ENCODE assay signal across 25 mouse cellular contexts in genomic region chr8:11377391-11378210, GRCm38 (mm10).
DNase-seq lines count a peak whose midpoint lies in the region; ATAC-seq lines count a peak whose summit lies in the region.
"Had no signal": no experiment of that assay in that cellular context is flagged by ENCODE, and none has a peak within 500 bp of the region (broad histone marks: within the 10 kb centered on the region; RNA-seq: fewer than 3 reads in every experiment).

No protein-coding gene starts in this region.

- intact Hi-C loops in heart, postnatal 36 days (cut with DNase I): no loop called here

- no peak overlapping the region for H3K4me3 ChIP-seq in heart, embryonic 10.5 days
- no peak overlapping the region for H3K4me3 ChIP-seq in lung, embryonic 16.5 days (ENCODE audit: low read length)
- no peak overlapping the region for H3K4me3 ChIP-seq in forebrain, embryonic 11.5 days (ENCODE audit: low read depth, low read length)
- H3K4me3 ChIP-seq in midbrain, embryonic 11.5 days (ENCODE audit: low read depth, low read length): no peak overlapping the region
- H3K4me3 ChIP-seq: embryonic facial prominence, embryonic 12.5 days; erythroblast, embryonic 14.5 days; forebrain, embryonic 13.5 days; limb, embryonic 10.5 days; liver, embryonic 15.5 days; megakaryocyte, embryonic 14.5 days; neural tube, embryonic 15.5 days had no signal

- H3K4me1 ChIP-seq in heart, embryonic 10.5 days: peaks cover 88% of the 10 kb centered on the region
- peaks cover 42% of the 10 kb centered on the region for H3K4me1 ChIP-seq in lung, embryonic 16.5 days (replicated peaks; ENCODE audit: control insufficient read depth, insufficient read depth, low read length)
- H3K4me1 ChIP-seq in forebrain, embryonic 11.5 days (replicated peaks; ENCODE audit: control insufficient read depth, insufficient read depth, low read length): peaks cover 3% of the 10 kb centered on the region; the same call in 1 of the 2 replicates
- peaks cover 7% of the 10 kb centered on the region for H3K4me1 ChIP-seq in midbrain, embryonic 11.5 days (ENCODE audit: control insufficient read depth, insufficient read depth, low read length)
- H3K4me1 ChIP-seq: liver, embryonic 15.5 days; megakaryocyte, embryonic 14.5 days had no signal

- DNase-seq in heart, embryonic 10.5 days (ENCODE audit: low spot score): no peak
- DNase-seq in heart, postnatal 36 days: no peak
- DNase-seq in lung, postnatal 14 days: no peak
- DNase-seq in retina, embryonic 14.5 days (ENCODE audit: low spot score): peak; percentile 89
- DNase-seq in forebrain, embryonic 11.5 days (ENCODE audit: low spot score): no peak
- DNase-seq in midbrain, embryonic 11.5 days (ENCODE audit: low spot score, missing footprints): no peak
- DNase-seq: adrenal gland, adult 2 months; B cell, adult 2 months; cerebellum, adult 18-20 months; cerebellum, postnatal 14 days; kidney, adult 18-20 months; liver; lung, postnatal 36 days; thymus, postnatal 14 days had no signal

- ATAC-seq in lung, embryonic 16.5 days (ENCODE audit: low read depth): peak; percentile 18; the same call in 1 of the 2 replicates
- ATAC-seq in forebrain, embryonic 11.5 days (replicated peaks; ENCODE audit: low FRiP score): no peak
- ATAC-seq in midbrain, embryonic 11.5 days (ENCODE audit: low FRiP score): no peak
- ATAC-seq: forebrain, embryonic 13.5 days; hindbrain, embryonic 16.5 days had no signal

- H3K27ac ChIP-seq in heart, embryonic 10.5 days: peak overlapping the region; percentile 13; the same call in 1 of the 2 replicates
- peak overlapping the region; percentile 7 for H3K27ac ChIP-seq in lung, embryonic 16.5 days (ENCODE audit: low read length)
- H3K27ac ChIP-seq in forebrain, embryonic 11.5 days (ENCODE audit: low read depth, low read length): no peak overlapping the region
- no peak overlapping the region for H3K27ac ChIP-seq in midbrain, embryonic 11.5 days (ENCODE audit: low read depth, low read length)
- H3K27ac ChIP-seq: embryonic facial prominence, embryonic 12.5 days; forebrain, embryonic 13.5 days; kidney, postnatal 0 days; limb, embryonic 10.5 days; liver, embryonic 15.5 days; neural tube, embryonic 15.5 days had no signal

- no peak overlapping the region for H3K9ac ChIP-seq in lung, embryonic 16.5 days (ENCODE audit: low read length)
- no peak overlapping the region for H3K9ac ChIP-seq in forebrain, embryonic 11.5 days (ENCODE audit: low read length)
- no peak overlapping the region for H3K9ac ChIP-seq in midbrain, embryonic 11.5 days (ENCODE audit: low read length)
- H3K9ac ChIP-seq: embryonic facial prominence, embryonic 12.5 days; forebrain, embryonic 13.5 days; liver, embryonic 15.5 days; neural tube, embryonic 15.5 days had no signal

- no peaks in the 10 kb centered on the region for H3K9me3 ChIP-seq in heart, embryonic 10.5 days
- no peaks in the 10 kb centered on the region for H3K9me3 ChIP-seq in lung, embryonic 16.5 days (ENCODE audit: control insufficient read depth, low read length)
- no peaks in the 10 kb centered on the region for H3K9me3 ChIP-seq in forebrain, embryonic 11.5 days (ENCODE audit: control insufficient read depth, low read length)
- H3K9me3 ChIP-seq in midbrain, embryonic 11.5 days (ENCODE audit: control insufficient read depth, low read length): no peaks in the 10 kb centered on the region
- H3K9me3 ChIP-seq: embryonic facial prominence, embryonic 12.5 days; forebrain, embryonic 13.5 days; G1E; limb, embryonic 10.5 days; liver, embryonic 15.5 days; megakaryocyte, embryonic 14.5 days; neural tube, embryonic 15.5 days had no signal

- WGBS in heart, embryonic 10.5 days: 85% methylated on average over 16 of the region's 16 CpGs
- 70% methylated on average over 16 of the region's 16 CpGs for WGBS in lung, embryonic 16.5 days
- 77% methylated on average over 16 of the region's 16 CpGs for WGBS in forebrain, embryonic 11.5 days
- WGBS in midbrain, embryonic 11.5 days: 74% methylated on average over 16 of the region's 16 CpGs

- no peak overlapping the region for H3K4me2 ChIP-seq in lung, embryonic 16.5 days (ENCODE audit: low read depth, low read length)
- H3K4me2 ChIP-seq in forebrain, embryonic 11.5 days (ENCODE audit: low read depth, low read length, severe bottlenecking): no peak overlapping the region
- H3K4me2 ChIP-seq in midbrain, embryonic 11.5 days: no peak overlapping the region
- H3K4me2 ChIP-seq: embryonic facial prominence, embryonic 12.5 days; forebrain, embryonic 13.5 days; liver, embryonic 15.5 days; neural tube, embryonic 15.5 days had no signal

- H3K27me3 ChIP-seq in heart, embryonic 10.5 days (ENCODE audit: insufficient read depth, poor library complexity, severe bottlenecking): no peaks in the 10 kb centered on the region
- no peaks in the 10 kb centered on the region for H3K27me3 ChIP-seq in lung, embryonic 16.5 days (ENCODE audit: control insufficient read depth, insufficient read depth, low read depth, low read length)
- H3K27me3 ChIP-seq in forebrain, embryonic 11.5 days (ENCODE audit: control insufficient read depth, insufficient read depth, low read length): no peaks in the 10 kb centered on the region
- H3K27me3 ChIP-seq in midbrain, embryonic 11.5 days (ENCODE audit: control insufficient read depth, insufficient read depth, low read length): no peaks in the 10 kb centered on the region
- H3K27me3 ChIP-seq: embryonic facial prominence, embryonic 12.5 days; forebrain, embryonic 13.5 days; liver, embryonic 15.5 days; neural tube, embryonic 15.5 days had no signal

- peaks cover 7% of the 10 kb centered on the region; the same call in 1 of the 2 replicates for H3K36me3 ChIP-seq in heart, embryonic 10.5 days
- H3K36me3 ChIP-seq in lung, embryonic 16.5 days (ENCODE audit: control insufficient read depth, insufficient read depth, low read length): peaks cover 5% of the 10 kb centered on the region; the same call in 1 of the 2 replicates
- no peaks in the 10 kb centered on the region for H3K36me3 ChIP-seq in forebrain, embryonic 11.5 days (ENCODE audit: control insufficient read depth, insufficient read depth, low read length)
- H3K36me3 ChIP-seq in midbrain, embryonic 11.5 days (ENCODE audit: control insufficient read depth, insufficient read depth, low read length): no peaks in the 10 kb centered on the region
- H3K36me3 ChIP-seq: embryonic facial prominence, embryonic 12.5 days; G1E; liver, embryonic 15.5 days; neural tube, embryonic 15.5 days had no signal

Comparison
In these comparisons a context has a peak if more than half of its experiments do, and no peak if none do; other contexts are left out.
1. H3K27ac ChIP-seq: peak in heart, embryonic 10.5 days (single experiment) and lung, embryonic 16.5 days (single experiment); none in forebrain, embryonic 11.5 days (single experiment) and midbrain, embryonic 11.5 days (single experiment).